Mouse (Mus musculus): ENCODE results near the gene Ube2q2.
"Not testable (repeated sequence)": the region's sequence is repeated elsewhere in the genome, so short reads cannot be mapped to it uniquely, and the experiment has no call there.

Gene Ube2q2

GRCm38 (mm10) chr9:55148854-55149498 lies at the start of gene Ube2q2:
TSS of gene Ube2q2 (plus strand) at chr9:55148854.
- DNase-seq (ENCODE audit: low spot score), result peak; percentile 72

GRCm38 (mm10) chr9:55101117-55101516 lies 47.5 kb upstream of the Ube2q2 start:
- no peak for DNase-seq (ENCODE audit: low spot score)

GRCm38 (mm10) chr9:55102186-55102835 lies 46.3 kb upstream of the Ube2q2 start:
- DNase-seq (ENCODE audit: low spot score), result no peak

GRCm38 (mm10) chr9:55102931-55103630 lies 45.6 kb upstream of the Ube2q2 start:
- no peak for DNase-seq (ENCODE audit: low spot score)

GRCm38 (mm10) chr9:55110059-55110834 lies 38.4 kb upstream of the Ube2q2 start:
- DNase-seq (ENCODE audit: low spot score), result peak; percentile 86

GRCm38 (mm10) chr9:55110835-55111217 lies 37.8 kb upstream of the Ube2q2 start:
- not testable (repeated sequence) for DNase-seq (ENCODE audit: low spot score)

GRCm38 (mm10) chr9:55114752-55115151 lies 33.9 kb upstream of the Ube2q2 start:
- peak; percentile 35 for DNase-seq (ENCODE audit: low spot score)

- no peak for DNase-seq (ENCODE audit: low spot score)
These were observed 31.2 kb upstream of the Ube2q2 start for GRCm38 (mm10) chr9:55117293-55118055.

- peak; percentile 54 for DNase-seq (ENCODE audit: low spot score)
These were observed 26.1 kb upstream of the Ube2q2 start for GRCm38 (mm10) chr9:55122586-55122985.

GRCm38 (mm10) chr9:55125735-55126134 lies 22.9 kb upstream of the Ube2q2 start:
- no peak for DNase-seq (ENCODE audit: low spot score)

GRCm38 (mm10) chr9:55126295-55126694 lies 22.4 kb upstream of the Ube2q2 start:
- no peak for DNase-seq (ENCODE audit: low spot score)

- no peak for DNase-seq (ENCODE audit: low spot score)
These were observed 16.8 kb upstream of the Ube2q2 start for GRCm38 (mm10) chr9:55131851-55132250.

GRCm38 (mm10) chr9:55136576-55136975 lies 12.1 kb upstream of the Ube2q2 start:
- peak; percentile 42 for DNase-seq (ENCODE audit: low spot score)

GRCm38 (mm10) chr9:55137112-55137511 lies 11.5 kb upstream of the Ube2q2 start:
- no peak for DNase-seq (ENCODE audit: low spot score)

- DNase-seq (ENCODE audit: low spot score), result no peak
These were observed 8.7 kb upstream of the Ube2q2 start for GRCm38 (mm10) chr9:55139958-55140357.

- DNase-seq (ENCODE audit: low spot score), result peak; percentile 50
These were observed 1.0 kb downstream of the Ube2q2 start for GRCm38 (mm10) chr9:55149499-55150278.

- DNase-seq (ENCODE audit: low spot score), result no peak
These were observed 1.6 kb downstream of the Ube2q2 start for GRCm38 (mm10) chr9:55150279-55150726.

- DNase-seq (ENCODE audit: low spot score), result peak; percentile 11
These were observed 2.4 kb downstream of the Ube2q2 start for GRCm38 (mm10) chr9:55151096-55151495.

- DNase-seq (ENCODE audit: low spot score), result no peak
These were observed 4.3 kb downstream of the Ube2q2 start for GRCm38 (mm10) chr9:55152935-55153334.

GRCm38 (mm10) chr9:55170655-55171412 lies 22.2 kb downstream of the Ube2q2 start:
- no peak for DNase-seq (ENCODE audit: low spot score)

Data from urinary bladder, postnatal 14 days (tissue).